Mouse (Mus musculus) thymus, postnatal 10 days (tissue): Measurements from ENCODE around the gene Morn4.
A peak's percentile ranks its signal among the peaks of the same experiment; 100 is the strongest.

Source experiments
- DNase-seq, 2 experiments: peaks; one replicate each; pipeline ENCODE4 v3.0.0; 2021; ENCODE audit warnings: low spot score in 2 of 2

Morn4 gene

GRCm38 (mm10) chr19:42086166-42086565 is at the start of gene Morn4:
Gene Morn4 (minus strand): TSS chr19:42086357.
- peak; percentile 18 to 22 for DNase-seq

DNA sequence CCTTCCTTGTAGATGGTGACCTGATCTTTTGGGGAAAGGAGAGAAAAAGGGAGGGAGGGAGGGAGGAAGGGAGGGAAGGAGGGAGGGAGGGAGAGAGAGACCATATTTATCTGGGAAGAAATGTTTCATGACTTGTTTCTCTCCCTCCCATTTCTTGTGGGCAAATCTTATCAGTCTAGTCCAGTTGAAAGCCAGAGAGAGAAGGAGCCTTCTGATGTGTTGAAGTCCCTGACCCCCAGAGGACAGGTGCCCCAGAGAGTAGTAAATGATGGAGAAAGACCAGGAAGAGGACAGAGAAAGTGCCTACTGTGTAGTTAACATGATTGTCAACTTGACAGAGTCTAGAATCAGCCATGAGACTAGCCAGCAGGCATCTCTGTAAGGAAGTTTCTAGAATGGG is 48.9 kb upstream of the Morn4 start:
- no peak for DNase-seq

- no peak for DNase-seq
These were observed 44.9 kb upstream of the Morn4 start for GRCm38 (mm10) chr19:42131101-42131500.

GRCm38 (mm10) chr19:42130294-42130606 is 44.1 kb upstream of the Morn4 start:
- DNase-seq: no peak

GRCm38 (mm10) chr19:42129509-42130293 is 43.5 kb upstream of the Morn4 start:
- no peak for DNase-seq

GRCm38 (mm10) chr19:42128787-42129508 is 42.8 kb upstream of the Morn4 start, which contains the start of gene Avpi1:
Gene Avpi1 (minus strand): TSS chr19:42129059.
- peak; percentile 91 to 96 for DNase-seq

DNA sequence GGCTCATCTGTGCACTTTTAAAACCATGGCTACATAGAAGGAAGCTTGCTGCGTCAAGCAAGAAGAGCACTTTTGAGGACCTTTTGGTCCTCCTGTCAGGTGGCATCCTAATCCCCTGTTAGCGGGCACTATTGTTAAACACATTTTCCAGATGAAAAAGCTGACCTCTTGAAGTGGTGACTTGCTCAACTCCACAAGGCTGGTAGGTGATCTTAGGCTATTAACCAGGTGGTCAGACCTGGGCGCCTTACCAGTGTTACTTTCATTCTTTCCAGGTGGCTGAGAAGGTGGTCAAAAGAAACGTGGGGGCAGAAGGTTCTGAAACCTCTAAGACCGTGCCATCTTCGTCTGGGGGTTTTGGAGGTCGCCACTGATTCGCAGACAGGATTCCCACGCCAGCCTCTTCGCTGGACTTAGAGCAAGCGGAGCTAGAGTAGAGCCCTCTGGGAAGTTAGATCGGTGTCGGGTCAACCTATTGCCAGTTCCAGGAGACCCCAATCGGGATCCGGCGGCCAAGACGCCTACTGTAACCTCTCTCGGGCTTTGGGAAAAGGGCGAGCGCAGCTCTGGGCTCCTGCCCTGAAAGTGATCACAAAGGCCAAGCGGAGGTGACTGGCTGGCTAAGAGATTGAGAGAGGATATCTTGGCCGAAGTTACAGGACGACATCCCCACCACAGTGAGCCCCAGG is 42.0 kb upstream of the Morn4 start:
- no peak for DNase-seq

- no peak for DNase-seq
These were observed 40.9 kb upstream of the Morn4 start for GRCm38 (mm10) chr19:42127024-42127423.

GRCm38 (mm10) chr19:42126219-42126605 is 40.1 kb upstream of the Morn4 start:
- DNase-seq: no peak

DNA sequence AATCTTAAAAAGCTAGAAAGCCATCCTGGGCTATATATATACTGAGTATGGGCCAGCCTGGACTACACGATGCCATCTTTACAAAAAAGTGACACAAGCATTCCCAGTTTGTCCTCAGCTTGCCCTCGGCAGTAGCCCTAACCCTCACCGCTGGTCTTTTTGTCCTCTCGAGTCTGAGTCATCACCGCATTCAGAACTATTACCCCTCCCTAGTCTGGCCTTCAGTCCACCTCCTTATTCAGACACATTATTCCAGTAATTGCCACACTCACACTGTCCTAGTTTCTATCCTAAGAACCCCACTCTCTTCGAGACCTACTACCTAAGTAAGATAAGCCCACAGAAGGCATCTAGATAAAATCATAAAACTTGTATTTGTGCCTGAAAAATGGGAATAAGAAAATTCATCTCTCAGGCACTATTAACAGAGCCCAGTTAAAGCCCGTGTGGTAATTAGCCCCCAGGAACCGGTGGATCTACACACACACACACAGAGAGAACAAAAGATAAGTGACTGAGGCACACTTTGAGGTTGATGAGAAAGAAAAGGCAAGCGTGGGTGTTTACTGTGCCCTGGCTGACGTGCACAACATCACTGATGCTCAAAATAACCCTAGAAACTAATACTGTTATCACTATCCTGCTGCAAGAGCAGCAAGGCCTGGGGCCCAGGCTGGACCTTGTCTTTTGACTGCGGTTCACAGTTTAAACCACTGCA is 39.5 kb upstream of the Morn4 start:
- no peak for DNase-seq

- DNase-seq: no peak
These were observed 38.5 kb upstream of the Morn4 start for GRCm38 (mm10) chr19:42124684-42125083.

DNA sequence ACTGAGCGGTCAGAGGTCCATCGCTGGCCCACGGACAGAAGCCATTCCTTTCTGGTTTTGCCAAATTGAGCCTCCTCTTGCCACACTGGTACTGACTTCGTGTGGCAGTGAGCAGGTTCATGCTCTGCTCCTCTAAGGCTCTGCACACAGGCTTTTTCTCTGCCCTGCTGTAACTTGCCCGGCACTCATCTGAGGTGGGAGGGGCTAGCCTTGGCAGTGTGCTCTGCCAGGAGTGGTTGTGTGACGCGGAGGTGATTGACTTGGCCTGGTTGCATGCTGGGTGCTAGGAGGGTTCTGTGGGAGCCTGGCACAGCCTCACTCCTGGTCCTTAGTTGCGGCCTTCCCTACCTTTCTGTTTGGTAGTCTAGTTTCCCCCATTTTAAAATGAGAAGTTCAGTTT is 34.3 kb upstream of the Morn4 start:
- no peak for DNase-seq

- DNase-seq: no peak
These were observed 32.4 kb upstream of the Morn4 start for GRCm38 (mm10) chr19:42118596-42118995.

- no peak for DNase-seq
These were observed 32.0 kb upstream of the Morn4 start for GRCm38 (mm10) chr19:42118142-42118541.

GRCm38 (mm10) chr19:42115783-42116335 is 29.7 kb upstream of the Morn4 start:
- no peak for DNase-seq

DNA sequence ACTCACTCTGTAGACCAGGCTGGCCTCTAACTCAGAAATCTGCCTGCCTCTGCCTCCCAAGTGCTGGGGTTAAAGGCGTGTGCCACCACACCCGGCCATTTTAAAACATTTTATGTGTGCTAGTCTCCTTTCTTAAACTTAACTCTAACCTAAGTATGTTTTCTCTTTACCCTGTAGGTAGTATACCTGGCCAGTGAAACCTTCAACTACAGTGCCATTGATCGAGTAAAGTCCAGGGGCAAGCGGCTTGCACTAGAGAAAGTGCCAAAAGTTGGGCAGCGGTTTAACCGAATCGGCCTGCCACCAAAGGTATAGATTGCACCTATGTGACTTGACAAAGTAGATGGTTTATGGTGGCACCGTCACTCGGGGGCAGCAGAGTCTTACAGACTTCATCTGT is 18.5 kb upstream of the Morn4 start:
- DNase-seq: no peak

GRCm38 (mm10) chr19:42099406-42099805 is 13.2 kb upstream of the Morn4 start:
- no peak for DNase-seq

GRCm38 (mm10) chr19:42090637-42091141 is 4.5 kb upstream of the Morn4 start:
- DNase-seq: peak; percentile 44 to 51

GRCm38 (mm10) chr19:42089748-42090595 is 3.8 kb upstream of the Morn4 start, which contains the start of gene Pi4k2a:
Gene Pi4k2a (plus strand): TSS chr19:42090470.
- peak; percentile 97 to 99 for DNase-seq

DNA sequence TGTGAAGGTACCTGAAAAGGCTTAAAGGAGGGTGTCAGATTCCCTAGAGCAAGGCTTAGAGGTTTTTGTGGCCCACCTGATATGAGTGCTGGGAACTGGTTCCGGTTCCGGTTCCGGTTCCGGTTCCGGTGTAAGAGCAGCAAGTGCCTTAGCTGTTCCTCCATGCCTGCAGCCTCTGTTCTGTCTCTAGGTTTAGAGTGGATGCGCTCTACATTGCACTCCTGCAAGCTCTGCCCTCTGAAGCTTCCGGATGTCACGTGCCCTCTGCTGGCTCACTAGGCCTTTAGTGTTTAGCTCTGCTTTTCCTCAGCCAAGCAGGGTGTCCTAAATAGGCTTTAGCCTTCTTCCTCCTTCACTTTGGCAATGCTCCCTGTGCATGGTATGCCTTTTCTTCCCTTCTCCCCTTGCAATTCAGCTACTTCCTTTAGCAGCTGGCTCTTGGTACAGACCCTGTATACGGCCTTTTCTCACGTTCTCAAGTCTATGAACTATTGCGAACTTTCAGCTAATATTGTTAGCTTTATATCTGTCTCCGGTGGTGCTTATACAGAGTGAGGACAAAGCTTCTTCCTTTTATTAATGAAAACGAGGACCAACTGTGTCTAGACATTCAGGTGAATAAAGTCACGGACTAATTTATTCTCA is 3.1 kb upstream of the Morn4 start:
- peak; percentile 71 to 77 for DNase-seq
